Mouse (Mus musculus) heart, embryonic 12.5 days (tissue): ENCODE measurements around the gene Syde1. TPM values are rescaled to one million over a fixed set of nuclear protein-coding genes. Genes with fewer than 3 reads are reported as not detected.

Experiments used
- ATAC-seq: fragments of 200-750 bp; cut with Nextera tagmentation; 2 replicates; pipeline ENCODE4 v1.8.0; 2017; ENCODE audit warnings: moderate TSS enrichment, moderate library complexity; ENCODE audit not compliant: insufficient number of reproducible peaks, low FRiP score
- H3K27ac ChIP-seq: fragments of 300-500 bp; sonication (generic); 2 replicates; pipeline ENCODE4 v1.5.1; 2016; ENCODE audit warnings: mild to moderate bottlenecking, moderate library complexity; ENCODE audit not compliant: poor library complexity, severe bottlenecking
- H3K27me3 ChIP-seq: fragments of 300-500 bp; sonication (generic); replicated peaks from 2 replicates; pipeline ENCODE4 v1.6.1; 2016; ENCODE audit warnings: mild to moderate bottlenecking, moderate library complexity
- H3K36me3 ChIP-seq: fragments of 300-500 bp; sonication (generic); 2 replicates; pipeline ENCODE4 v1.6.1; 2016; ENCODE audit warnings: mild to moderate bottlenecking, moderate library complexity
- H3K4me1 ChIP-seq: fragments of 300-500 bp; sonication (generic); replicated peaks from 2 replicates; pipeline ENCODE4 v1.6.1; 2016; ENCODE audit warnings: mild to moderate bottlenecking
- H3K4me2 ChIP-seq: fragments of 300-500 bp; sonication (generic); 2 replicates; pipeline ENCODE4 v1.6.1; 2016; ENCODE audit warnings: mild to moderate bottlenecking, moderate library complexity
- H3K4me3 ChIP-seq: fragments of 300-500 bp; sonication (generic); 2 replicates; pipeline ENCODE4 v1.5.1; 2016; ENCODE audit warnings: mild to moderate bottlenecking
- H3K9ac ChIP-seq: fragments of 300-500 bp; sonication (generic); 2 replicates; pipeline ENCODE4 v1.6.1; 2016; ENCODE audit warnings: mild to moderate bottlenecking, moderate library complexity
- H3K9me3 ChIP-seq: fragments of 300-500 bp; sonication (generic); replicated peaks from 2 replicates; pipeline ENCODE4 v1.6.1; 2016; ENCODE audit warnings: mild to moderate bottlenecking, moderate library complexity
- WGBS: fragments of 180-500 bp; shearing (Covaris S2); methylation state at CpG from one replicate; pipeline ENCODE4 v1.1.7; 2016; 5-methylcytosine and 5-hydroxymethylcytosine counted together
- polyA plus RNA-seq: library from polyadenylated mRNA; unstranded; fragments of >200 nt; fragmentation: Nextera tagmentation; extraction: Ambion mirVana; gene quantifications from 2 replicates; pipeline ENCODE4 v1.2.1, GENCODE M21; 2016

Syde1 gene
- polyA plus RNA-seq, 1 experiment from 2014 or later = 14.2 TPM

DNA sequence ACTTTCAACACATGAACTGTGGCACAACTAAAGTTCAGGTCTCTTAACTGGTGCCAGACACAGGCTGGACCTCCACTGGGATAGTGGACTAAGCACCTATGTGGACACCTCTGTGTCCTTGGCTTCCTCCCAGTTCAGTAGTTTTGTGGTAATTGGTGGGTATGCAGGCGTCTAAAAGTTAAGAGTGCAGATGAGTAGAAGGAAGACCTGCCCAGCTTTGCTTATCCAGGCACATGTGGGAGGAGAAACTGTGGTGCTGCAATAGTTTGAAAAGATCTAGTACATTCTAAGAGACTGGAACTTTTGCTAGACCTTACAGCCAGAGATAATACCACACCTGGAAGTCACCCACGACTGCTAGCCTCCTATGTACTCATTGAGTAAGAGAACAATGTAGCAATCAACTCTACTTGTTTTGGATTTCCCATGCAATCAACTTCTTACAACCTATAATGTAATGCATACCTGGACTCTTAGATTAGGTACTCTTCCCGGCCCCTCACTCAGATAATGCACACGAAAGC is 1.2 kb upstream of the Syde1 start:
- Histone ChIP-seq H3K4me1 (peaks cover 12% of the 10 kb centered on the region), H3K36me3 (peaks cover 20% of the 10 kb centered on the region), H3K9ac (no peak overlapping the region), H3K4me3 (no peak overlapping the region), H3K27ac (no peak overlapping the region), H3K4me2 (no peak overlapping the region), H3K9me3 (no peaks in the 10 kb centered on the region), H3K27me3 (no peaks in the 10 kb centered on the region; the same call in 1 of the 2 replicates)
- ATAC-seq = no peak
- WGBS = 69% methylated on average over 4 of the region's 4 CpGs

DNA sequence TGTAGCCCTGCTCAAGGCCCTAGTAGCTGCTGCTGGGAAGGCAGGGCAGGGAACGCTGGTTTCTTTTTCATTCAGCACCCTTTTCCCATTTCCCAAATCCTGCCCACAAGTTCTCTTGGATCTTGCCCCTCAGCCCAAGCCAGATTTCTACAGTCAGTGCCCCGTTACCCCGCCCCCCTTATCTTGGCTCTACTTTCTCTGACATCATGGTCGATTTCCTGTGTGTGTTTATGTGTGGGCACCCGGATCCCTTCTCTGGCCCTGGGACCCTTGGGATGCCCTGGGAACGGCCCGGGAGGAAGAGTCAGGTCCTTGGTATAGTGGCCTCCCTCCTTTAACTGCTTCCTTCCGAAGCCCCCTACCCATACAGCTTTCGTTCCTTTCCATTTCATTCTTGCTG is 1.0 kb downstream of the Syde1 start:
- Histone ChIP-seq H3K9me3 (no peaks in the 10 kb centered on the region), H3K4me2 (peak overlapping the region; percentile 84), H3K27me3 (no peaks in the 10 kb centered on the region), H3K9ac (peak overlapping the region; percentile 89), H3K36me3 (peaks cover 41% of the 10 kb centered on the region), H3K27ac (peak overlapping the region; percentile 93), H3K4me3 (peak overlapping the region; percentile 88), H3K4me1 (peaks cover 12% of the 10 kb centered on the region)
- WGBS = 12% methylated on average over 9 of the region's 9 CpGs
- 0 out of 2 replicates have a peak, but pooled peaks have one; percentile 24 for ATAC-seq

DNA sequence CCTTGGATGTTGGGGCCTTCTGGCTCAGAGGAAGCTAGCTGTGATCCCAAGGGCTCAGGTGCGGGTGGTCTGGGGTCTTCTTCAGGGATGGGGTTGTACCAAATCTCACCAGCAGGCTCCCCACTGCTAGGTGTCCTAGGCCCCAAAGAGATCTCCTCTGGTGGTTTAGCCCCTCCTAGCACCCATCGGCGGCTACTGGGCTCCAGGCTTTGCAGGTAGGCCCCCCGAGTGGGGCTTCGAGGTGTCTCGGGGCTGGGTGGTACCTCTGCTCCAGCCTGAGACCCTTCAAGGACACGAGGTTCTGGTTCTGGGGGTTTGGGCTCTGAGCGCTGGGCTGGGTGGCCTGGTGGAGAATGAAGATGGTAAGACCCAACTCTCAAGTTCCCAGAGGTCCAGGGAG is 1.9 kb downstream of the Syde1 start:
- 83% methylated on average over 8 of the region's 8 CpGs for WGBS
- Histone ChIP-seq H3K27ac (peak overlapping the region; percentile 93; the same call in 1 of the 2 replicates), H3K4me1 (peaks cover 12% of the 10 kb centered on the region), H3K36me3 (peaks cover 50% of the 10 kb centered on the region), H3K4me2 (peak overlapping the region; percentile 84), H3K9ac (peak overlapping the region; percentile 89), H3K4me3 (peak overlapping the region; percentile 88), H3K27me3 (no peaks in the 10 kb centered on the region), H3K9me3 (no peaks in the 10 kb centered on the region)
- no peak for ATAC-seq

DNA sequence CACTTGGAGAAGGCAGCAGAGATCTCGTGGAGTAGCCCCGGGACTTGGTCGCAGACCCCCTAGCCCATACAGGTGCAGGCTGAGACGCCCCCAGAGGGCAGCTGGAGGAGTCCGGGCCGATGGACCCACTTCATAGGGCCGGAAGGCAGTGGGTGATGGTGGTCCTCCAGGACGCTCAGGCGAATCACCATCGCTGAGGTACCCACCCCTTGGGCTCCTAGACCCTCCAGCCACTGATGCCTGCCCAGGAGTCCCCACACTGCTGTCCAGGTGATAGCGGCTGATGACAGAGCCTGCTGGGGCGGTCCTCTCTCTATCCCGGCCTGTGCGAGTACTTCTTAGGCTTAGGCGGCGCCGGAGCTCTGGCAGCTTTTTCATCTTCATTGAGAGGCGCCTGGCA is 2.5 kb downstream of the Syde1 start:
- Histone ChIP-seq H3K36me3 (peaks cover 56% of the 10 kb centered on the region), H3K4me2 (no peak overlapping the region), H3K4me1 (peaks cover 12% of the 10 kb centered on the region), H3K9me3 (no peaks in the 10 kb centered on the region), H3K27me3 (no peaks in the 10 kb centered on the region), H3K27ac (no peak overlapping the region), H3K4me3 (no peak overlapping the region), H3K9ac (no peak overlapping the region)
- WGBS = 91% methylated on average over 18 of the region's 18 CpGs
- ATAC-seq = no peak

DNA sequence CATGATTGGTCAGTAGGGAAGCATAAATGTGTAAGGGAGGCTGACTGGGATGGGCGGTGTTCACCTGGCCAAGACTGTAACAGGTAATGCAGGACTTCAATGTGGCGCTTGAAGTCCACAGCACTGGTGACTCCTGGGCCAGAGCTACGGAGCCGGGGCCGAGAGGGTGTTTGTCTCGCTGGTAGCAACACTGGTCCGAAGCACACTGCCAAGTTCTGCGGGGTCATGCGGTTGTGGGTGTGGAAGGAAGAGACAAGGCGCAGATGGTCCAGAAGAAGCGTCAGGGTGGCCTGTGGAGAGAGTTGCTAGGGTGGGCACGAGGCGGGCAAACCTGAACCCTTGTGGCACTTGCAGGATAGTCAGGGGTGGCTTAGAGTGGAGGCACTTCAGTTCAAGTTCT is 5.7 kb downstream of the Syde1 start:
- no peaks in the 10 kb centered on the region for H3K9me3 ChIP-seq
- no peak overlapping the region for H3K4me3 ChIP-seq
- peaks cover 12% of the 10 kb centered on the region for H3K4me1 ChIP-seq
- no peak overlapping the region for H3K9ac ChIP-seq
- H3K27me3 ChIP-seq = no peaks in the 10 kb centered on the region
- no peak overlapping the region for H3K4me2 ChIP-seq
- ATAC-seq = no peak
- WGBS = 92% methylated on average over 13 of the region's 13 CpGs
- H3K36me3 ChIP-seq = peaks cover 81% of the 10 kb centered on the region
- no peak overlapping the region for H3K27ac ChIP-seq

DNA sequence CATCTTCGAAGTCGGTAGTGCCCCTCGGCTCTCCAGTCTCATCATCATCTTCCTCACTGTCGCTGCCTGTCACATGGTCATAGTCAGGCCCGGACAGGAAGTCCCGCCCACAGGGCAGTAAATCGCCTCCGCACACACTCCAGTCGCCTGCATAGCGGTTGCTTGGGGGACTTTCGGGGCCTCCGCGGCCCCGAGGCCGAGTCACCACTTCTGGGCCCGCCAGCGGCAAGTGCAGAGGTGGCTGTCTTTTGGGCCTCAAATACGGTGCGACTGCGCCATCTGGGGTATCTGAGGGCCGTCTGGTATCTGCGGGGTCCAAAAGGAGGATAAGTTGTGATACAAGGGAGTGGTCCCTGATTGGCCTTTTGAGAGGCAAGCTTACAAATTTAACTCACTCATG is 6.2 kb downstream of the Syde1 start:
- Histone ChIP-seq H3K36me3 (peaks cover 84% of the 10 kb centered on the region), H3K27ac (no peak overlapping the region), H3K9me3 (no peaks in the 10 kb centered on the region), H3K4me3 (no peak overlapping the region), H3K27me3 (no peaks in the 10 kb centered on the region), H3K4me1 (peaks cover 12% of the 10 kb centered on the region), H3K9ac (no peak overlapping the region), H3K4me2 (no peak overlapping the region)
- WGBS = 85% methylated on average over 22 of the region's 22 CpGs
- no peak for ATAC-seq

DNA sequence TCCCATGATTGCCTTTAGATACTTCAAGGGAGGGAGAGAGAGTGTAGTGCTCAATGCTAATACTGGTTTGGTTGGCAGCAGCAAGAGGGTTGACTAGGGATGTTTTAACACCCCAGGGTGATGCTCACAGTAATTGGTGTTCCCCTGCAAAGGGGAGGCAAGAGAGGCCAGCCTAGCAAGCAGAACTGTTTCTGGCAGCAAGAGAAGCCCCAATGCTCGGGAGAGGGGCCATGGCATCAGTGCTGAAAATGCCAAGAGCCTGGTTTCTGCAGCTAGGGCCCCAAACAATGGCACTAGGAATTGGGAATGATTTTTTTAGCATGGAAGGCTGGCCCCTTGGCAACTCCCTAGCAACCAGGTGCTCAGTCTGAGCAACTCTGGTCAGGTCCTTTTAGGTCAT is 6.8 kb downstream of the Syde1 start:
- Histone ChIP-seq H3K4me1 (peaks cover 6% of the 10 kb centered on the region), H3K36me3 (peaks cover 88% of the 10 kb centered on the region), H3K27me3 (no peaks in the 10 kb centered on the region), H3K9ac (no peak overlapping the region), H3K4me2 (no peak overlapping the region), H3K27ac (no peak overlapping the region), H3K4me3 (no peak overlapping the region), H3K9me3 (no peaks in the 10 kb centered on the region)
- ATAC-seq = no peak
- 70% methylated on average over 1 of the region's 1 CpGs for WGBS

DNA sequence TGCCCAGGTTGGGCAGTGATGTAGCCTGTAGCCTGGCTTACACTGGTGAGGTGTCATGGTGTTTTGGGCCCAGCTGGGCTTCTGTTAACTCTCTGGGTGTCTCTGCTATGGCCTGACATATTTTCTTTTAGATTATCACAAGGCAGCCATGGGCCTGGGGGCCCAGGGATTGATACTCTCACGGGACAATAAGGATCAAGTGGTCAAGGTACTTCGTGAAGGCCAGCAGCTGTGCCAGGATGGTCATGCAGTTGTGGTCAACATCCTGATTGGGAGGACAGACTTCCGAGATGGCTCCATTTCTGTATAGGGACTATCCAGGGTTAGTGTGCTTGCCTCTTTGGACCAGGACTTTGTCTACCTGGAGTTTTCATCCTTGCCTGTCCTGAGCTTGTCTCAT is 7.8 kb downstream of the Syde1 start:
- 59% methylated on average over 3 of the region's 3 CpGs for WGBS
- no peaks in the 10 kb centered on the region for H3K9me3 ChIP-seq
- no peaks in the 10 kb centered on the region for H3K4me1 ChIP-seq
- H3K4me3 ChIP-seq = no peak overlapping the region
- no peak for ATAC-seq
- peaks cover 88% of the 10 kb centered on the region for H3K36me3 ChIP-seq
- no peak overlapping the region for H3K27ac ChIP-seq
- H3K27me3 ChIP-seq = no peaks in the 10 kb centered on the region
- H3K4me2 ChIP-seq = no peak overlapping the region
- no peak overlapping the region for H3K9ac ChIP-seq

DNA sequence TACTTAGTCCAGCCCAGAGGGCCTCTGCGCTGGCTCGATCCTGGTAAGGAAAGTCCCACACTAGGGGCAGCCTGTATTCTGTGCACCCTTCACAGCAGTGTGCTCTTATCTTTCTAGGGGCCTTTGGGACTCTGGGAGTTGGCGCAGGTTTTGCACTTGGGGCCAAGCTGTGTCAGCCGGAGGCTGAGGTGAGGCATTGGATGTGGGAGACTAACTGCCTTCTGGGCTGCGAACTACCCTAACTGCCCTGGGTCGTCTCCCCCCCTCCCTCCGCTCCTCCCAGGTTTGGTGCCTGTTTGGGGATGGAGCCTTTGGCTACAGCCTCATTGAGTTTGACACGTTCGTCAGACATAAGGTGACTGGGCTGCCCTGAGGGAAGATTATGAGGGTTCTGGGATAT is 8.4 kb downstream of the Syde1 start:
- Histone ChIP-seq H3K4me3 (no peak overlapping the region), H3K36me3 (peaks cover 88% of the 10 kb centered on the region), H3K9ac (no peak overlapping the region), H3K9me3 (no peaks in the 10 kb centered on the region), H3K27me3 (no peaks in the 10 kb centered on the region), H3K4me1 (no peaks in the 10 kb centered on the region), H3K27ac (no peak overlapping the region), H3K4me2 (no peak overlapping the region)
- no peak for ATAC-seq
- WGBS = 64% methylated on average over 9 of the region's 9 CpGs

DNA sequence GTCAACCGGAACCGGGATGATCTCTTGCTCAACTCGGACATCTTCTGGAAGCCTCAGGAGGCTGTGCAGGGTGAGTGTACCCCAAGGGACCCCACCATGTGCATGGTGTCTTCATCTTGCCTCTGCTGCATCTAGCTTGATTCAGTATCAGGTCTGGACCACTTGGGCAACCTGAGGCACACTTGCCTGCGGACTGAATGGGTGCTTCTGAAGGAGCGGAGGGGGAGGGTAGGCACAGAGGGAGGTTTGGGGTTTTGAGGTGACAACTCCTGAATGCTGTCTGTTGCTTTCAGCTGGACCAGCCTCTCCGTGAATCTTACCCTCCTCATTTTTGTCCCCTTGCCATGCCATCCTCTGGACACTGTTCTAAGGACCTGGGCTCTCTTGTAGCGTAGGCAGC is 10.6 kb downstream of the Syde1 start:
- H3K9ac ChIP-seq = no peak overlapping the region
- WGBS = 94% methylated on average over 7 of the region's 7 CpGs
- no peaks in the 10 kb centered on the region for H3K27me3 ChIP-seq
- no peak overlapping the region for H3K4me3 ChIP-seq
- peaks cover 88% of the 10 kb centered on the region for H3K36me3 ChIP-seq
- no peak overlapping the region for H3K4me2 ChIP-seq
- H3K4me1 ChIP-seq = peaks cover 7% of the 10 kb centered on the region; the same call in 1 of the 2 replicates
- H3K27ac ChIP-seq = no peak overlapping the region
- H3K9me3 ChIP-seq = no peaks in the 10 kb centered on the region
- ATAC-seq = no peak

DNA sequence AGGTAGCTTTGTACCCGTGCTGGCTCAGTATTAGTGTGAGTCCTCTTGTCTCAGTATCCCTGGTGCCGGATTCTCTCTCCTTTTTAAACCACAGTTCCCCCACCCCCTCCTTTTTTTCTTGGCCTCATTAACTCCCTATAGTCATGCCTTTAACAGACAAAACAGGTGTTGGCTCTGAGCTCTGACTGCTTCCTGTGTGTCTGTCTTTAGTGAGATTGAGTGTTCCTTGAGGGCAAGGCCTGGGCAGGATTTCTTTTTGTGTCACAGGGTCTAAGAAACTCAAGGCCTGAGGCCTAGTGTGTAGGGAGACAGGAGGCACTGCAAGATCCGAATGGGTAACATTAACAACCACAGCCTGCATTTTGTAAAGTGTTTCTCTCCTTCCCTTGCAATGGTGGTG is 13.6 kb downstream of the Syde1 start:
- Histone ChIP-seq H3K4me1 (peaks cover 17% of the 10 kb centered on the region), H3K36me3 (peaks cover 60% of the 10 kb centered on the region), H3K9me3 (no peaks in the 10 kb centered on the region), H3K4me3 (no peak overlapping the region), H3K27me3 (no peaks in the 10 kb centered on the region), H3K4me2 (no peak overlapping the region), H3K9ac (no peak overlapping the region), H3K27ac (no peak overlapping the region)
- no peak for ATAC-seq
- 83% methylated on average over 3 of the region's 3 CpGs for WGBS
